Mouse (Mus musculus) heart, adult 2 months (tissue): Measurements from ENCODE around the gene Arhgap23.

Experiments used
- CTCF ChIP-seq: fragments of 200-600 bp; IDR thresholded peaks from 2 replicates; pipeline ENCODE4 v1.8.1; 2022; ENCODE audit warnings: antibody characterized with exemption, mild to moderate bottlenecking, moderate library complexity
- EP300 ChIP-seq: fragments of 200-500 bp; IDR thresholded peaks from 2 replicates; pipeline ENCODE4 v1.6.1; 2011; ENCODE audit warnings: low read depth, low read length, control low read depth; ENCODE audit not compliant: insufficient read depth

GRCm38 (mm10) chr11:97415712-97416636 lies 641 bp downstream of the Arhgap23 start:
- TF ChIP-seq EP300 (0 out of 2 replicates have a peak, but pooled peaks have one; percentile 35), CTCF (no peak)
